Mouse (Mus musculus) adipose tissue, adult 10 weeks (tissue): ENCODE measurements around the gene Tmem126a. TPM values are rescaled to one million over a fixed set of nuclear protein-coding genes. Genes with fewer than 3 reads are reported as not detected.

ENCODE experiments used
- polyA plus RNA-seq: library from polyadenylated mRNA; stranded (reverse); fragments of 350-450 nt; fragmentation: Illumina TruSeq; extraction: RNeasy Lipid Tissue Mini Kit (QIAGEN cat#74804); gene quantifications from one replicate; pipeline ENCODE4 v1.2.3, GENCODE M21; 2014; ENCODE audit warnings: low read depth, low replicate concordance

Gene Tmem126a
- polyA plus RNA-seq = 55.7 TPM

DNA sequence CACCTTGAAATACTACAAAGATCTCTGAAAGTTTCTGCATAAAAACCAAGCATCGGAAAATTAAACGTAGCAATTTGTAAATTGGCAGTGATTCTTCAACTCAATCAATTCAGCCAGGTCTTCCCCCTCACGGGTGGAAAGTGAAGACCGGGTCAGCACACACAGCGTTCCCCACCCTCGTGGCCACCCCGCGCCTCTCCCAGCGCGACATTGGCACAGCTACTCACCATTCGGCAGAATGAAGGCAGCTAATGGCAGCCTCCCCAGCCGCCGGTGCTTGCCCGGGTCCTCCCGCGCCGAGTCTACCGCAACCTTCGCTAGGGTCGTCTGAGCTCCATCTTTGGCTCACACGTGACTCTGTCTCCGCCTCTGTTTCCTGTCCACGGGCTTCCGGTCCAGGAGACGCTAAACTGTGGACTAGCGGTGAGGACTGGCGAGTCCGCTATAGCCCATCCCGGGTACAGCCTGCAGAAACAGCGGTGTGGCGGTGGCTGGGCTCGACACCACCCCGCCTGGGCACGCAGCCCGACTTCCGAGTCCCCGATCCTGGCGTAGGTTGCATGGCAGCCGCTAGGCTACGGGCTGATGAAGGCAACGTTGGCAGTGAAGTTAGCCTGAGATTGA lies at the start of gene Tmem126a:
Tmem126a (minus strand) TSS at position 385 of the 624 bp plus-strand sequence.

DNA sequence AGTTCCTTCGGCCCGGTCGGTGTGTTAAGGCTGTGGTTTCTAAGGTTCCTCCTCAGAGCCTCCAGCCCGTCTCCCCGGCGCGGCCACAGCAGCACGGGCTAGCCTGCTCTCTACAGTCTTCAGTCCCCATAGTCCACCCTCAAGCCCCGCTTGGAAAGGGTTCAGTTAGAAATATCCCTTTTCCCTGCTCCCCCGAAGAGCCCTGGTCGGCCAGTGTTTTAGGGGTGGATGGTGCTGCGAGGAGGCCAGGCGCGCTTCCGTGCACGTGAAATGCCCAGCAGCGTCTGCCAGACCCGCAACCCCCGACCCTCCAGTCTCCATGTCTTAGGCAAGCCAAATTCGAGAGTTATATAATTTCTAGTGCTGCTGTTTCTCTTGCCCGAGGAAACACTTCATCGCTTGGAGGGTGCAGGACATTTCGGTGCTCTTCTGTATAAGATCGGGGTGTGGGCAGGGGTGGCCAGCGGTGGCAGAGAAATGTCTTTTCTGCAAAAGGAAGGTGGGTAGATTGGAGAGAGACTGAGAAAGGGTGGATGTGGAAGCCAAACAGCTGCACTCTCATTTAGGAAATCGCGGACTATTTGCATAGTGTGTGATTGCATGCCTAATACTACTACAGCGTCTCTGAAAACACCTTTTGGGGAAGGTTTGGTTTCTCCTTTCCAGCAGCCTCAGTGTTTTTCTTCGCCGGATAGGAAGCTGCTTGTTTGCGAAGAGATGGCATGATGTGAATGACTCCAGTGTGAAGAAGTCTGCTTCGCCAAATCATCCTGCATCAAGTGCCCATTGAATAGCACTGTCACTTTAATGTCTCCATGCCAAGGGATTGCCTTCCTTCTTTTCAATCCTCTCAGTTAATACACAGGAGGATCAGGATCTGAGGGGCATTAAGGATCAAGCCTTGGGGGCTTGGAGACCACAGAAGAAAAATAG lies 19.6 kb upstream of the Tmem126a start, which contains the start of gene Dlg2:
Dlg2 (plus strand) TSS at position 360 of the 933 bp plus-strand sequence.

DNA sequence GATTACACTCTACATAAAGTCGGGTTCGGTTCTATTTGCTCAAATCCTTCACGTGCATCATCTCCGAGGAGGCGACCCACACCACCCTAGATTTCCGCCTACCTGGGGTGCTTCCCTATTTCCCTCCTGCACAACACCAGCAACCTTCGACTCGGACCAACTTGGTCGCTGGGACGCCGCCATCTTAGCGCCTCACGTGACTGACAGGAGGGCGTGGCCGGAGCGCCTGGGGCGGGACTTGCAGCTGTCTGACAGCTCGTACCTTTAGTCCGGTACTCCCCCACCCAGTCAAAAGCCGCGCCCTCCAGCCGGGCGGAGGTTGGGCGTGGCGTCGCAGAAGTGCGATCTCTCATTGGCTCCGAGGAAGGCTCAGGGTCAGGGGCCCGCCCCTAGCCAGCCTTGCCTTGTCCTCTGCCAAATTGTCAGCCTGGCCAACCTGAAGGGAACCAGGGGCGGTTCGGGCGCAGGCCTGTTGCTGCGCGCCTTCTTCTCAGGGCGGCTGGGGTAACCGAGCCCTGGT lies 18.8 kb upstream of the Tmem126a start, which contains the start of gene Tmem126b:
Tmem126b (minus strand) TSS at position 209 of the 520 bp plus-strand sequence.

DNA sequence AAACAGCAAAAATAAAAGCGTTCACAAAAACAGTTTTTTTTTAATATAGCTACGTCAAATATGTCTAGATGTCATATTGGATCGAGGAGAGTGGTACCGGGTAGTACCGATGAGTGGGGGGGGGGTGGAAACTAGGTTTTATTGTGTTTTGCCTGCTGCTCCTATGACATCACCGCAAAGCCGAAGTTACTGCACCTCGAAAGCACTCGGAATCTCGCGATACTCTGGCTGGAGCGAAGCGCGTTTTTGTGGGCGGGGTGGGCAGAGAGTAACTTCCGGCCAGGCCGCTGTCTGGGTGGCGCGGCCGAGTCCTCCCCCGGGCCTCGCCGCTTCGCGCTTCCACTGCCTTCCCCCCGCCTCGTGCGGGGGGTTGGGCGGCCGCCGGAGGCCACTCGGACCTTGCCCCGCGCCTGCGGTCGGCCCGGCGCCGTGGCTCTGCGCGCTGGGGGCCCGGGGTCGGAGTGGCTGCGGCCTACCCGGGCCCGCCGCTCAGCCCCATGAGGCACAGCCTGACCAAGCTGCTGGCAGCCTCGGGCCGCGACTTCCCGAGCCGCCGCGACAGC lies 14.4 kb downstream of the Tmem126a start, which contains the start of gene Crebzf:
Crebzf (plus strand) TSS at position 212 of the 563 bp plus-strand sequence.

DNA sequence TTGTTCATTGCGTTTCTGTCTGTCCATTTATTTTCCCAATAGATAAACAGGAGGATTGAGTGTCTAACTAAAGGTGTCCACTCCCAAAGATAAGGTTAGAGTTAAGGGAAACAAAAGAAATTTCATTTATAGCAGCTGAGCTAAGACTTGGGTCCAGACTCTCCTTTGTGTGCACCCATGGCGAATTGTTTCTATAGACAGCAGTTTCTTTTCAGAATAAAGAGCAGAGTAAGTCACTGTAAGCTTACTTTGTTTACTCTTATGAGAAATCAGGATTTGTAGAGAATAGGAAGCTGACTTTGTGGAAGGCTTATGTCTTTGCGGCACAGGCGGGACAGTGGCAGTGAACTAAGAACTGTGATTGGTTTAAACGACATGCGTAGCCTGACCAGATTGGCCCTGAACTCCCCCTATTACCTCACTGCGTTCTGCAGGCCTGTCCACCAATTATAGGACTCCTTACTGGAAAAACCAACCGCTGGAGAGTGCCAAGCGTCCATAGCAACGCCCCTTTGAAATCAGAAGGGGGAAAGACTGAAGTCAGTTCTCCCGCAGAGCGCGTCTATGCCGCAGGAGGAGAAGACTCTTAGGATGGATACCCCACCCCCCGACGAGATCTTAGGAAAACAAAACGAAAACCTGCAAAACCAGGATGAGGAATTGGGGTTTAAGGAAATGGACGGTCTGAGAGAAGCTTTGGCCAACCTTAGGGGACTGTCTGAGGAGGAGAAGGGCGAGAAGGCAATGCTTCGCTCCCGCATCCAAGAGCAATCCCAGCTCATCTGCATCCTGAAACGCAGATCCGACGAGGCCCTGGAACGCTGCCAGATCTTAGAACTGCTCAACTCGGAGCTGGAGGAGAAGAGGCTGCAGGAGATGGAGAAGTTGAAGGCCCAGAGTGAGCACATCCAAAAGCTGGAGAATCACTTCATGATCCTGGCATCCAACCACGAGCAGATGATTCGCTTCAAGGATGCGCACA lies 30.7 kb downstream of the Tmem126a start, which contains the start of gene Ccdc89:
Ccdc89 (plus strand) TSS at position 558 of the 982 bp plus-strand sequence.

Other genes with a start within 250 kb of the Tmem126a start
- 2.9 TPM for gene Ccdc83, start 191.5 kb downstream of the Tmem126a start, polyA plus RNA-seq
- gene Sytl2, start 155.0 kb downstream of the Tmem126a start, polyA plus RNA-seq = 7.8 TPM
- gene Ccdc89, start 30.7 kb downstream of the Tmem126a start, polyA plus RNA-seq = 4.1 TPM
- 59.1 TPM for gene Crebzf, start 14.5 kb downstream of the Tmem126a start, polyA plus RNA-seq
- gene Tmem126b, start 18.8 kb upstream of the Tmem126a start, polyA plus RNA-seq = 21.0 TPM
- gene Dlg2, start 19.4 kb upstream of the Tmem126a start, polyA plus RNA-seq = 4.0 TPM